Mouse (Mus musculus): ENCODE data around the gene Mettl3.

- TF ChIP-seq POLR2A (IDR thresholded peaks at IDR 0.05; ENCODE audit: borderline replicate concordance, control insufficient read depth, low read depth, low read length): no peak
- TF ChIP-seq CTCF (IDR thresholded peaks at IDR 0.05; ENCODE audit: control insufficient read depth, insufficient read depth, low read length): no peak
Observed at GRCm38 (mm10) chr14:52284191-52284590, 20.7 kb downstream of the Mettl3 start.

All from bone marrow, adult 2 months (tissue).